Mouse (Mus musculus) stomach, embryonic 15.5 days (tissue): ENCODE measurements around the gene Pmm2. TPM values are rescaled to one million over a fixed set of nuclear protein-coding genes. Genes with fewer than 3 reads are reported as not detected.

Source experiments
- ATAC-seq: fragments of 200-750 bp; cut with Nextera tagmentation; 2 replicates; pipeline ENCODE4 v1.8.0; 2017; ENCODE audit warnings: low read depth, moderate number of reproducible peaks, moderate TSS enrichment; ENCODE audit not compliant: insufficient read depth, low FRiP score
- H3K27ac ChIP-seq: fragments of 300-500 bp; sonication (generic); 2 replicates; pipeline ENCODE4 v1.5.1; 2015; ENCODE audit warnings: mild to moderate bottlenecking, inconsistent platforms
- H3K27me3 ChIP-seq: fragments of 300-500 bp; sonication (generic); replicated peaks from 2 replicates; pipeline ENCODE4 v1.6.1; 2015; ENCODE audit warnings: inconsistent platforms
- H3K36me3 ChIP-seq: fragments of 300-500 bp; sonication (generic); 2 replicates; pipeline ENCODE4 v1.6.1; 2015; ENCODE audit warnings: inconsistent platforms
- H3K4me1 ChIP-seq: fragments of 300-500 bp; sonication (generic); 2 replicates; pipeline ENCODE4 v1.6.1; 2015; ENCODE audit warnings: inconsistent platforms
- H3K4me2 ChIP-seq: fragments of 300-500 bp; sonication (generic); 2 replicates; pipeline ENCODE4 v1.6.1; 2015; ENCODE audit warnings: mild to moderate bottlenecking, inconsistent platforms
- H3K4me3 ChIP-seq: fragments of 300-500 bp; sonication (generic); replicated peaks from 2 replicates; pipeline ENCODE4 v1.5.1; 2015; ENCODE audit warnings: inconsistent platforms
- H3K9ac ChIP-seq: fragments of 300-500 bp; sonication (generic); 2 replicates; pipeline ENCODE4 v1.6.1; 2015; ENCODE audit warnings: inconsistent platforms
- H3K9me3 ChIP-seq: fragments of 300-500 bp; sonication (generic); 2 replicates; pipeline ENCODE4 v1.6.1; 2016; ENCODE audit warnings: inconsistent platforms
- WGBS: fragments of 180-500 bp; shearing (Covaris S2); methylation state at CpG from one replicate; pipeline ENCODE4 v1.1.7; 2015; 5-methylcytosine and 5-hydroxymethylcytosine counted together
- polyA plus RNA-seq: library from polyadenylated mRNA; unstranded; fragments of >200 nt; fragmentation: Nextera tagmentation; extraction: Ambion mirVana; gene quantifications from 2 replicates; pipeline ENCODE4 v1.2.1, GENCODE M21; 2015

Pmm2 gene
- polyA plus RNA-seq, 1 experiment from 2014 or later = 67.6 TPM

- Histone ChIP-seq H3K4me1 (peaks cover 37% of the 10 kb centered on the region), H3K27ac (peak overlapping the region; percentile 92), H3K27me3 (no peaks in the 10 kb centered on the region), H3K36me3 (no peaks in the 10 kb centered on the region), H3K9me3 (no peaks in the 10 kb centered on the region), H3K9ac (no peak overlapping the region; the same call in 1 of the 2 replicates), H3K4me2 (peak overlapping the region; percentile 81), H3K4me3 (peak overlapping the region; percentile 78)
- no peak for ATAC-seq
- WGBS = under 1% methylated on average over 18 of the region's 18 CpGs
Observed at GRCm38 (mm10) chr16:8672350-8672687, 34.8 kb downstream of the Pmm2 start.

GRCm38 (mm10) chr16:8672811-8673210 is 35.3 kb downstream of the Pmm2 start:
- H3K27me3 ChIP-seq = no peaks in the 10 kb centered on the region
- H3K27ac ChIP-seq = no peak overlapping the region
- no peak overlapping the region for H3K9ac ChIP-seq
- peaks cover 33% of the 10 kb centered on the region for H3K4me1 ChIP-seq
- H3K4me3 ChIP-seq = no peak overlapping the region
- no peak for ATAC-seq
- H3K4me2 ChIP-seq = peak overlapping the region; percentile 81
- no peaks in the 10 kb centered on the region for H3K36me3 ChIP-seq
- no peaks in the 10 kb centered on the region for H3K9me3 ChIP-seq

- Histone ChIP-seq H3K27me3 (no peaks in the 10 kb centered on the region), H3K4me1 (peaks cover 28% of the 10 kb centered on the region), H3K9me3 (no peaks in the 10 kb centered on the region), H3K4me3 (no peak overlapping the region), H3K27ac (no peak overlapping the region), H3K36me3 (no peaks in the 10 kb centered on the region), H3K9ac (no peak overlapping the region), H3K4me2 (no peak overlapping the region)
- WGBS = 56% methylated on average over 6 of the region's 6 CpGs
- no peak for ATAC-seq
Observed at GRCm38 (mm10) chr16:8673343-8673742, 35.9 kb downstream of the Pmm2 start.

- Histone ChIP-seq H3K9me3 (no peaks in the 10 kb centered on the region), H3K4me2 (peak overlapping the region; percentile 8; the same call in 1 of the 2 replicates), H3K36me3 (no peaks in the 10 kb centered on the region), H3K4me3 (no peak overlapping the region), H3K4me1 (peaks cover 20% of the 10 kb centered on the region), H3K27ac (no peak overlapping the region), H3K27me3 (no peaks in the 10 kb centered on the region), H3K9ac (no peak overlapping the region)
- ATAC-seq = no peak
- WGBS = 4% methylated on average over 8 of the region's 8 CpGs
Observed at GRCm38 (mm10) chr16:8674165-8674564, 36.7 kb downstream of the Pmm2 start.

GRCm38 (mm10) chr16:8675559-8675958 is 38.1 kb downstream of the Pmm2 start:
- no peaks in the 10 kb centered on the region for H3K27me3 ChIP-seq
- WGBS = 79% methylated on average over 8 of the region's 8 CpGs
- no peaks in the 10 kb centered on the region for H3K9me3 ChIP-seq
- H3K27ac ChIP-seq = no peak overlapping the region
- H3K4me3 ChIP-seq = no peak overlapping the region
- H3K9ac ChIP-seq = no peak overlapping the region
- H3K36me3 ChIP-seq = no peaks in the 10 kb centered on the region
- ATAC-seq = no peak
- H3K4me1 ChIP-seq = peaks cover 6% of the 10 kb centered on the region
- H3K4me2 ChIP-seq = no peak overlapping the region

- Histone ChIP-seq H3K27ac (no peak overlapping the region), H3K36me3 (no peaks in the 10 kb centered on the region), H3K27me3 (no peaks in the 10 kb centered on the region), H3K4me1 (no peaks in the 10 kb centered on the region), H3K4me2 (no peak overlapping the region), H3K9ac (no peak overlapping the region), H3K4me3 (no peak overlapping the region), H3K9me3 (no peaks in the 10 kb centered on the region)
- peak; percentile 9; the same call in 1 of the 2 replicates for ATAC-seq
- WGBS = 70% methylated on average over 2 of the region's 2 CpGs
Observed at GRCm38 (mm10) chr16:8676228-8676627, 38.8 kb downstream of the Pmm2 start.

- Histone ChIP-seq H3K4me3 (no peak overlapping the region), H3K36me3 (no peaks in the 10 kb centered on the region), H3K4me2 (no peak overlapping the region), H3K4me1 (no peaks in the 10 kb centered on the region), H3K27me3 (no peaks in the 10 kb centered on the region), H3K9me3 (no peaks in the 10 kb centered on the region), H3K27ac (no peak overlapping the region), H3K9ac (no peak overlapping the region)
- no peak for ATAC-seq
- 57% methylated on average over 4 of the region's 4 CpGs for WGBS
Observed at GRCm38 (mm10) chr16:8676800-8677199, 39.3 kb downstream of the Pmm2 start.

- H3K9ac ChIP-seq = no peak overlapping the region
- no peak overlapping the region for H3K4me3 ChIP-seq
- no peaks in the 10 kb centered on the region for H3K9me3 ChIP-seq
- no peaks in the 10 kb centered on the region for H3K4me1 ChIP-seq
- no peaks in the 10 kb centered on the region for H3K36me3 ChIP-seq
- H3K4me2 ChIP-seq = no peak overlapping the region
- H3K27ac ChIP-seq = no peak overlapping the region
- ATAC-seq = peak; percentile 42; the same call in 1 of the 2 replicates
- WGBS = 51% methylated on average over 5 of the region's 5 CpGs
- H3K27me3 ChIP-seq = no peaks in the 10 kb centered on the region
Observed at GRCm38 (mm10) chr16:8678035-8678434, 40.6 kb downstream of the Pmm2 start.

- Histone ChIP-seq H3K4me1 (no peaks in the 10 kb centered on the region), H3K27ac (no peak overlapping the region), H3K4me3 (no peak overlapping the region), H3K9me3 (no peaks in the 10 kb centered on the region), H3K27me3 (no peaks in the 10 kb centered on the region), H3K9ac (no peak overlapping the region), H3K36me3 (no peaks in the 10 kb centered on the region), H3K4me2 (no peak overlapping the region)
- WGBS = 73% methylated on average over 4 of the region's 4 CpGs
- no peak for ATAC-seq
Observed at GRCm38 (mm10) chr16:8678676-8679075, 41.2 kb downstream of the Pmm2 start.

GRCm38 (mm10) chr16:8679780-8680179 is 42.3 kb downstream of the Pmm2 start:
- Histone ChIP-seq H3K4me3 (no peak overlapping the region), H3K4me2 (no peak overlapping the region), H3K27me3 (no peaks in the 10 kb centered on the region), H3K9ac (no peak overlapping the region), H3K36me3 (no peaks in the 10 kb centered on the region), H3K9me3 (no peaks in the 10 kb centered on the region), H3K27ac (no peak overlapping the region), H3K4me1 (no peaks in the 10 kb centered on the region)
- 70% methylated on average over 3 of the region's 3 CpGs for WGBS
- no peak for ATAC-seq

- Histone ChIP-seq H3K36me3 (no peaks in the 10 kb centered on the region), H3K27me3 (no peaks in the 10 kb centered on the region), H3K9ac (no peak within 1 kb of the TSS), H3K4me2 (no peak within 1 kb of the TSS), H3K9me3 (no peaks in the 10 kb centered on the region), H3K4me3 (no peak within 1 kb of the TSS), H3K27ac (no peak within 1 kb of the TSS), H3K4me1 (0 out of 2 replicates have a peak, but pooled peaks cover 2% of the 10 kb centered on the region)
- 86% methylated on average over 5 of the region's 5 CpGs for WGBS
- no peak for ATAC-seq
Observed at GRCm38 (mm10) chr16:8680470-8680869, 43.0 kb downstream of the Pmm2 start, which contains the start of gene Gm5767. Gene Gm5767, plus strand, starts transcription at chr16:8680770.

GRCm38 (mm10) chr16:8685087-8685486 is 47.6 kb downstream of the Pmm2 start:
- Histone ChIP-seq H3K4me3 (no peak overlapping the region), H3K36me3 (peaks cover 8% of the 10 kb centered on the region), H3K27ac (no peak overlapping the region), H3K9me3 (no peaks in the 10 kb centered on the region), H3K4me2 (no peak overlapping the region), H3K4me1 (peaks cover 10% of the 10 kb centered on the region; the same call in 1 of the 2 replicates), H3K27me3 (no peaks in the 10 kb centered on the region), H3K9ac (no peak overlapping the region)
- ATAC-seq = no peak
- WGBS = 52% methylated on average over 4 of the region's 4 CpGs
